Mouse (Mus musculus) hindbrain, embryonic 12.5 days (tissue): Measurements from ENCODE around the gene Ascc2. TPM values are rescaled to one million over a fixed set of nuclear protein-coding genes. Genes with fewer than 3 reads are reported as not detected.

Experiments used
- ATAC-seq: fragments of 200-750 bp; cut with Nextera tagmentation; 2 replicates; pipeline ENCODE4 v1.8.0; 2017; ENCODE audit warnings: moderate TSS enrichment; ENCODE audit not compliant: low FRiP score
- H3K27ac ChIP-seq: fragments of 300-500 bp; sonication (generic); 2 replicates; pipeline ENCODE4 v1.5.1; 2016; ENCODE audit warnings: mild to moderate bottlenecking
- H3K27me3 ChIP-seq: fragments of 300-500 bp; sonication (generic); 2 replicates; pipeline ENCODE4 v1.6.1; 2016; ENCODE audit warnings: mild to moderate bottlenecking
- H3K36me3 ChIP-seq: fragments of 300-500 bp; sonication (generic); 2 replicates; pipeline ENCODE4 v1.6.1; 2016; ENCODE audit warnings: mild to moderate bottlenecking
- H3K4me1 ChIP-seq: fragments of 300-500 bp; sonication (generic); 2 replicates; pipeline ENCODE4 v1.6.1; 2016
- H3K4me2 ChIP-seq: fragments of 300-500 bp; sonication (generic); replicated peaks from 2 replicates; pipeline ENCODE4 v1.6.1; 2016; ENCODE audit warnings: mild to moderate bottlenecking
- H3K4me3 ChIP-seq: fragments of 300-500 bp; sonication (generic); 2 replicates; pipeline ENCODE4 v1.5.1; 2016; ENCODE audit warnings: mild to moderate bottlenecking
- H3K9ac ChIP-seq: fragments of 300-500 bp; sonication (generic); 2 replicates; pipeline ENCODE4 v1.6.1; 2016; ENCODE audit warnings: mild to moderate bottlenecking, moderate library complexity
- H3K9me3 ChIP-seq: fragments of 300-500 bp; sonication (generic); replicated peaks from 2 replicates; pipeline ENCODE4 v1.6.1; 2016; ENCODE audit warnings: mild to moderate bottlenecking
- WGBS: fragments of 180-500 bp; shearing (Covaris S2); methylation state at CpG from one replicate; pipeline ENCODE4 v1.1.7; 2016; 5-methylcytosine and 5-hydroxymethylcytosine counted together
- polyA plus RNA-seq: library from polyadenylated mRNA; unstranded; fragments of >200 nt; fragmentation: Nextera tagmentation; extraction: Ambion mirVana; gene quantifications from 2 replicates; pipeline ENCODE4 v1.2.1, GENCODE M21; 2016

Ascc2 gene
- polyA plus RNA-seq, 1 experiment from 2014 or later, result 30.4 TPM

GRCm38 (mm10) chr11:4734179-4734578 lies 96.6 kb downstream of the Ascc2 start:
- Histone ChIP-seq H3K4me2 (no peak overlapping the region), H3K4me3 (no peak overlapping the region), H3K36me3 (0 out of 2 replicates have a peak, but pooled peaks cover 3% of the 10 kb centered on the region), H3K4me1 (peaks cover 22% of the 10 kb centered on the region), H3K27me3 (no peaks in the 10 kb centered on the region), H3K9me3 (no peaks in the 10 kb centered on the region), H3K27ac (no peak overlapping the region), H3K9ac (no peak overlapping the region)
- peak; percentile 44; the same call in 1 of the 2 replicates for ATAC-seq
- 39% methylated on average over 12 of the region's 12 CpGs for WGBS

Other genes starting within 250 kb of the Ascc2 start
- 0.10 and 0.61 TPM in 2 replicates for gene Hormad2, start 196.6 kb upstream of the Ascc2 start, polyA plus RNA-seq
- gene Mtmr3, start 42.9 kb upstream of the Ascc2 start, polyA plus RNA-seq, result 47.8 TPM in 2 replicates
- gene Gm11032, start 17.7 kb upstream of the Ascc2 start, polyA plus RNA-seq, result not detected in 2 replicates
- 444 and 517 TPM in 2 replicates for gene Uqcr10, start 66.6 kb downstream of the Ascc2 start, polyA plus RNA-seq
- gene Zmat5, start 66.9 kb downstream of the Ascc2 start, polyA plus RNA-seq, result 64.6 and 68.9 TPM in 2 replicates
- 1.7 and 2.1 TPM in 2 replicates for gene Cabp7, start 109.0 kb downstream of the Ascc2 start, polyA plus RNA-seq
- gene Nf2, start 211.8 kb downstream of the Ascc2 start, polyA plus RNA-seq, result 77.5 and 79.6 TPM in 2 replicates
- gene Nipsnap1, start 236.2 kb downstream of the Ascc2 start, polyA plus RNA-seq, result 100 and 101 TPM in 2 replicates